Mouse (Mus musculus) stomach, embryonic 14.5 days (tissue): Measurements from ENCODE around the gene Vav2. TPM values are rescaled to one million over a fixed set of nuclear protein-coding genes. Genes with fewer than 3 reads are reported as not detected.

Experiments used
- ATAC-seq: fragments of 200-750 bp; cut with Nextera tagmentation; 2 replicates; pipeline ENCODE4 v1.8.0; 2017; ENCODE audit warnings: low read depth, moderate TSS enrichment; ENCODE audit not compliant: insufficient number of reproducible peaks, insufficient read depth, low FRiP score
- H3K27ac ChIP-seq: fragments of 300-500 bp; sonication (generic); 2 replicates; pipeline ENCODE4 v1.5.1; 2014; ENCODE audit warnings: mild to moderate bottlenecking, low read length, moderate library complexity, mixed read lengths
- H3K27me3 ChIP-seq: fragments of 300-500 bp; sonication (generic); 2 replicates; pipeline ENCODE4 v1.6.1; 2014; ENCODE audit warnings: low read length, control low read depth, mixed read lengths; ENCODE audit not compliant: control insufficient read depth, insufficient read depth
- H3K36me3 ChIP-seq: fragments of 300-500 bp; sonication (generic); 2 replicates; pipeline ENCODE4 v1.6.1; 2014; ENCODE audit warnings: mild to moderate bottlenecking, control low read depth, low read length, moderate library complexity, mixed read lengths; ENCODE audit not compliant: control insufficient read depth, insufficient read depth
- H3K4me1 ChIP-seq: fragments of 300-500 bp; sonication (generic); 2 replicates; pipeline ENCODE4 v1.6.1; 2014; ENCODE audit warnings: low read length, control low read depth, mixed read lengths; ENCODE audit not compliant: control insufficient read depth, insufficient read depth
- H3K4me2 ChIP-seq: fragments of 300-500 bp; sonication (generic); replicated peaks from 2 replicates; pipeline ENCODE4 v1.6.1; 2014; ENCODE audit warnings: low read depth, low read length, control low read depth
- H3K4me3 ChIP-seq: fragments of 300-500 bp; sonication (generic); 2 replicates; pipeline ENCODE4 v1.5.1; 2014; ENCODE audit warnings: low read depth, low read length, control low read depth
- H3K9ac ChIP-seq: fragments of 300-500 bp; sonication (generic); replicated peaks from 2 replicates; pipeline ENCODE4 v1.6.1; 2014; ENCODE audit warnings: low read depth, mild to moderate bottlenecking, control low read depth, low read length, moderate library complexity, mixed read lengths
- H3K9me3 ChIP-seq: fragments of 300-500 bp; sonication (generic); 2 replicates; pipeline ENCODE4 v1.6.1; 2016; ENCODE audit warnings: low read depth, low read length, control low read depth; ENCODE audit not compliant: control insufficient read depth
- WGBS: fragments of 180-500 bp; shearing (Covaris S2); extraction: QIAGEN DNeasy Blood & Tissue Kit; methylation state at CpG from one replicate; pipeline ENCODE4 v1.1.7; 2014; 5-methylcytosine and 5-hydroxymethylcytosine counted together
- polyA plus RNA-seq: library from polyadenylated mRNA; unstranded; fragments of >200 nt; fragmentation: Nextera tagmentation; extraction: Ambion mirVana; gene quantifications from 2 replicates; pipeline ENCODE4 v1.2.1, GENCODE M21; 2014

Gene Vav2
- polyA plus RNA-seq, 1 experiment from 2014 or later = 7.6 TPM

- no peaks in the 10 kb centered on the region for H3K36me3 ChIP-seq
- ATAC-seq = no peak
- no peaks in the 10 kb centered on the region for H3K9me3 ChIP-seq
- no peaks in the 10 kb centered on the region for H3K27me3 ChIP-seq
- H3K27ac ChIP-seq = no peak overlapping the region
- no peak overlapping the region for H3K9ac ChIP-seq
- 85% methylated on average over 5 of the region's 5 CpGs for WGBS
- H3K4me1 ChIP-seq = peaks cover 9% of the 10 kb centered on the region; the same call in 1 of the 2 replicates
- no peak overlapping the region for H3K4me2 ChIP-seq
- H3K4me3 ChIP-seq = no peak overlapping the region
These were observed 116.6 kb downstream of the Vav2 start for GRCm38 (mm10) chr2:27310221-27310620.

GRCm38 (mm10) chr2:27306628-27307027 is 120.2 kb downstream of the Vav2 start:
- Histone ChIP-seq H3K4me2 (no peak overlapping the region), H3K9me3 (no peaks in the 10 kb centered on the region), H3K9ac (no peak overlapping the region), H3K27me3 (no peaks in the 10 kb centered on the region), H3K4me1 (0 out of 2 replicates have a peak, but pooled peaks cover 3% of the 10 kb centered on the region), H3K27ac (no peak overlapping the region), H3K4me3 (no peak overlapping the region), H3K36me3 (no peaks in the 10 kb centered on the region)
- 85% methylated on average over 8 of the region's 8 CpGs for WGBS
- ATAC-seq = no peak

GRCm38 (mm10) chr2:27304741-27305140 is 122.1 kb downstream of the Vav2 start:
- H3K27me3 ChIP-seq = no peaks in the 10 kb centered on the region
- no peak overlapping the region for H3K4me2 ChIP-seq
- H3K27ac ChIP-seq = no peak overlapping the region
- no peak overlapping the region for H3K4me3 ChIP-seq
- 66% methylated on average over 13 of the region's 13 CpGs for WGBS
- H3K36me3 ChIP-seq = no peaks in the 10 kb centered on the region
- H3K9me3 ChIP-seq = no peaks in the 10 kb centered on the region
- H3K4me1 ChIP-seq = 0 out of 2 replicates have a peak, but pooled peaks cover 7% of the 10 kb centered on the region
- no peak overlapping the region for H3K9ac ChIP-seq
- ATAC-seq = no peak; the same call in 1 of the 2 replicates

- Histone ChIP-seq H3K4me3 (no peak overlapping the region), H3K27me3 (no peaks in the 10 kb centered on the region), H3K9ac (no peak overlapping the region), H3K9me3 (no peaks in the 10 kb centered on the region), H3K4me1 (0 out of 2 replicates have a peak, but pooled peaks cover 7% of the 10 kb centered on the region), H3K27ac (no peak overlapping the region), H3K4me2 (no peak overlapping the region), H3K36me3 (no peaks in the 10 kb centered on the region)
- no peak for ATAC-seq
These were observed 122.8 kb downstream of the Vav2 start for GRCm38 (mm10) chr2:27304074-27304473.

- ATAC-seq = no peak
- WGBS = 60% methylated on average over 12 of the region's 12 CpGs
These were observed 125.3 kb downstream of the Vav2 start for GRCm38 (mm10) chr2:27301444-27302111.

GRCm38 (mm10) chr2:27300725-27301443 is 125.9 kb downstream of the Vav2 start:
- WGBS = 80% methylated on average over 13 of the region's 13 CpGs

More at GRCm38 (mm10) chr2:27301444-27302111, 125.3 kb downstream of the Vav2 start:
- Histone ChIP-seq H3K4me3 (no peak overlapping the region), H3K4me2 (no peak overlapping the region), H3K9ac (no peak overlapping the region), H3K9me3 (no peaks in the 10 kb centered on the region), H3K27ac (no peak overlapping the region), H3K36me3 (no peaks in the 10 kb centered on the region; the same call in 1 of the 2 replicates), H3K27me3 (no peaks in the 10 kb centered on the region), H3K4me1 (0 out of 2 replicates have a peak, but pooled peaks cover 7% of the 10 kb centered on the region)

GRCm38 (mm10) chr2:27296656-27297406 is 130.0 kb downstream of the Vav2 start:
- Histone ChIP-seq H3K9ac (no peak overlapping the region), H3K27me3 (no peaks in the 10 kb centered on the region), H3K4me1 (0 out of 2 replicates have a peak, but pooled peaks cover 6% of the 10 kb centered on the region), H3K4me3 (no peak overlapping the region), H3K36me3 (peaks cover 10% of the 10 kb centered on the region; the same call in 1 of the 2 replicates), H3K27ac (no peak overlapping the region), H3K9me3 (no peaks in the 10 kb centered on the region), H3K4me2 (no peak overlapping the region)
- 73% methylated on average over 9 of the region's 9 CpGs for WGBS
- ATAC-seq = no peak

More at GRCm38 (mm10) chr2:27300725-27301443, 125.9 kb downstream of the Vav2 start:
- no peak overlapping the region for H3K27ac ChIP-seq
- no peaks in the 10 kb centered on the region for H3K9me3 ChIP-seq
- ATAC-seq = no peak
- no peak overlapping the region for H3K4me2 ChIP-seq
- no peak overlapping the region for H3K4me3 ChIP-seq
- no peaks in the 10 kb centered on the region for H3K27me3 ChIP-seq
- H3K36me3 ChIP-seq = no peaks in the 10 kb centered on the region; the same call in 1 of the 2 replicates
- H3K9ac ChIP-seq = no peak overlapping the region
- H3K4me1 ChIP-seq = 0 out of 2 replicates have a peak, but pooled peaks cover 7% of the 10 kb centered on the region

- no peak for ATAC-seq
- Histone ChIP-seq H3K4me1 (no peaks in the 10 kb centered on the region), H3K36me3 (peaks cover 23% of the 10 kb centered on the region; the same call in 1 of the 2 replicates)
These were observed 132.1 kb downstream of the Vav2 start for GRCm38 (mm10) chr2:27294777-27295176.

More at GRCm38 (mm10) chr2:27294777-27295176, 132.1 kb downstream of the Vav2 start:
- no peak overlapping the region for H3K4me2 ChIP-seq
- 96% methylated on average over 3 of the region's 3 CpGs for WGBS
- no peaks in the 10 kb centered on the region for H3K9me3 ChIP-seq
- no peak overlapping the region for H3K9ac ChIP-seq
- no peak overlapping the region for H3K4me3 ChIP-seq
- H3K27me3 ChIP-seq = no peaks in the 10 kb centered on the region
- H3K27ac ChIP-seq = no peak overlapping the region
